Mouse (Mus musculus) induced T-regulatory cell, adult 2 months (primary cell): ENCODE data around the gene Klk1b1.
"Not testable (repeated sequence)": the region's sequence is repeated elsewhere in the genome, so short reads cannot be mapped to it uniquely, and the experiment has no call there.

Experiments used
- DNase-seq: peaks from one replicate; pipeline ENCODE4 v3.0.0-alpha.2; 2012; ENCODE audit warnings: low read depth

The Klk1b1 gene

GRCm38 (mm10) chr7:43966451-43966850 lies at the start of gene Klk1b1:
Gene Klk1b1, plus strand, starts transcription at chr7:43966751.
- no peak for DNase-seq

GRCm38 (mm10) chr7:43918426-43918825 lies 48.1 kb upstream of the Klk1b1 start:
- no peak for DNase-seq

- DNase-seq, result no peak
Observed at GRCm38 (mm10) chr7:43918871-43919270, 47.7 kb upstream of the Klk1b1 start.

- peak; percentile 72 for DNase-seq
Observed at GRCm38 (mm10) chr7:43919559-43920451, 46.7 kb upstream of the Klk1b1 start.

- no peak for DNase-seq
Observed at GRCm38 (mm10) chr7:43920582-43920981, 46.0 kb upstream of the Klk1b1 start.

- DNase-seq, result no peak
Observed at GRCm38 (mm10) chr7:43921087-43921486, 45.5 kb upstream of the Klk1b1 start.

GRCm38 (mm10) chr7:43921941-43922340 lies 44.6 kb upstream of the Klk1b1 start:
- no peak for DNase-seq

GRCm38 (mm10) chr7:43925985-43926384 lies 40.6 kb upstream of the Klk1b1 start:
- DNase-seq, result peak; percentile 31

GRCm38 (mm10) chr7:43928521-43928920 lies 38.0 kb upstream of the Klk1b1 start:
- peak; percentile 35 for DNase-seq

GRCm38 (mm10) chr7:43932337-43932736 lies 34.2 kb upstream of the Klk1b1 start:
- DNase-seq, result no peak

- DNase-seq, result no peak
Observed at GRCm38 (mm10) chr7:43933440-43933839, 33.1 kb upstream of the Klk1b1 start, which contains the start of gene Klk15. Gene Klk15, plus strand, starts transcription at chr7:43933740.

GRCm38 (mm10) chr7:43934747-43935146 lies 31.8 kb upstream of the Klk1b1 start:
- DNase-seq, result no peak

GRCm38 (mm10) chr7:43936551-43936950 lies 30.0 kb upstream of the Klk1b1 start:
- no peak for DNase-seq

GRCm38 (mm10) chr7:43942293-43942692 lies 24.3 kb upstream of the Klk1b1 start:
- DNase-seq, result not testable (repeated sequence)

GRCm38 (mm10) chr7:43944727-43945264 lies 21.8 kb upstream of the Klk1b1 start:
- DNase-seq, result no peak

GRCm38 (mm10) chr7:43950364-43950763 lies 16.2 kb upstream of the Klk1b1 start, which contains the start of gene Klk1b8:
Gene Klk1b8, plus strand, starts transcription at chr7:43950664.
- DNase-seq, result no peak

GRCm38 (mm10) chr7:43952703-43953102 lies 13.8 kb upstream of the Klk1b1 start:
- no peak for DNase-seq

GRCm38 (mm10) chr7:43967058-43967457 lies 507 bp downstream of the Klk1b1 start:
- no peak for DNase-seq

- DNase-seq, result no peak
Observed at GRCm38 (mm10) chr7:43967612-43968011, 1.1 kb downstream of the Klk1b1 start.

- DNase-seq, result not testable (repeated sequence)
Observed at GRCm38 (mm10) chr7:43975761-43976160, 9.2 kb downstream of the Klk1b1 start, which contains the start of gene Klk1b9. Gene Klk1b9, plus strand, starts transcription at chr7:43976061.

- no peak for DNase-seq
Observed at GRCm38 (mm10) chr7:43985657-43986056, 19.1 kb downstream of the Klk1b1 start.

- DNase-seq, result not testable (repeated sequence)
Observed at GRCm38 (mm10) chr7:43994821-43995220, 28.3 kb downstream of the Klk1b1 start.

- DNase-seq, result not testable (repeated sequence)
Observed at GRCm38 (mm10) chr7:43995577-43995976, 29.0 kb downstream of the Klk1b1 start, which contains the start of gene Klk1b11. Gene Klk1b11, plus strand, starts transcription at chr7:43995877.
